Mouse (Mus musculus): Measurements from ENCODE around the gene Gcn1l1. TPM values are rescaled to one million over a fixed set of nuclear protein-coding genes. Genes with fewer than 3 reads are reported as not detected.

The Gcn1l1 gene
- total and polyA plus RNA-seq, 3 experiments: 88.2 to 123 (median 93.8) TPM

GRCm38 (mm10) chr5:115550482-115551005, 14.5 kb upstream of the Gcn1l1 start:
- Histone ChIP-seq H3K27ac (ENCODE audit: control insufficient read depth, low read depth, low read length) (no peak overlapping the region), H3K36me3 (ENCODE audit: control insufficient read depth in 1 of 2, insufficient read depth in 2 of 2, low read length in 2 of 2) (no peaks in the 10 kb centered on the region), H3K9me3 (replicated peaks; ENCODE audit: insufficient read depth, low read length) (no peaks in the 10 kb centered on the region), H3K9ac (ENCODE audit: control insufficient read depth, low read depth, low read length, poor library complexity, severe bottlenecking) (no peak overlapping the region), H3K4me3 (ENCODE audit: control insufficient read depth in 1 of 2, insufficient read depth in 1 of 2, low read depth in 2 of 2, low read length in 2 of 2) (no peak overlapping the region), H3K27me3 (ENCODE audit: control insufficient read depth in 1 of 2, insufficient read depth in 2 of 2, low read length in 2 of 2) (no peaks in the 10 kb centered on the region), H3K4me1 (ENCODE audit: control insufficient read depth in 1 of 2, insufficient read depth in 2 of 2, low read length in 2 of 2) (no peaks in the 10 kb centered on the region; a peak in 1 of 4 replicates), H3K79me2 (ENCODE audit: control insufficient read depth, insufficient read depth, low read length, poor library complexity) (no peaks in the 10 kb centered on the region)
- no peak for TF ChIP-seq E2F4 (IDR thresholded peaks at IDR 0.05; ENCODE audit: borderline replicate concordance, low read depth, low read length)
- no peak for TF ChIP-seq TBP (IDR thresholded peaks at IDR 0.05; ENCODE audit: low read depth, low read length)
- no peak for TF ChIP-seq RCOR1 (IDR thresholded peaks at IDR 0.05; ENCODE audit: low read depth, low read length)
- no peak for TF ChIP-seq ZC3H11A (IDR thresholded peaks at IDR 0.05; ENCODE audit: low read depth, low read length)
- TF ChIP-seq MAX (IDR thresholded peaks at IDR 0.05; ENCODE audit: low read length): no peak
- no peak for TF ChIP-seq MEF2A (IDR thresholded peaks at IDR 0.05; ENCODE audit: extremely low read depth, insufficient replicate concordance, low read depth, low read length, poor library complexity, severe bottlenecking)
- TF ChIP-seq CTCF (IDR thresholded peaks at IDR 0.05 in 2 of 3, conservative IDR thresholded peaks at IDR 0.05 in 1 of 3; ENCODE audit: control insufficient read depth in 1 of 3, insufficient read depth in 1 of 3, low read depth in 2 of 3, low read length in 3 of 3, poor library complexity in 1 of 3, severe bottlenecking in 1 of 3): no peak
- no peak for TF ChIP-seq MAZ (IDR thresholded peaks at IDR 0.05; ENCODE audit: low read depth, low read length)
- TF ChIP-seq NELFE (IDR thresholded peaks at IDR 0.05; ENCODE audit: low read depth, low read length): no peak
- TF ChIP-seq MAFK (IDR thresholded peaks at IDR 0.05; ENCODE audit: borderline replicate concordance, low read depth, low read length): no peak
- TF ChIP-seq ETS1 (IDR thresholded peaks at IDR 0.05; ENCODE audit: low read depth, low read length): no peak
- no peak for DNase-seq (ENCODE audit: low read depth, low spot score)

- Histone ChIP-seq H3K9ac (ENCODE audit: control insufficient read depth, low read depth, low read length, poor library complexity, severe bottlenecking) (no peak overlapping the region), H3K27ac (ENCODE audit: control insufficient read depth, low read depth, low read length) (no peak overlapping the region), H3K4me3 (ENCODE audit: control insufficient read depth in 1 of 2, insufficient read depth in 1 of 2, low read depth in 2 of 2, low read length in 2 of 2) (no peak overlapping the region), H3K36me3 (ENCODE audit: control insufficient read depth in 1 of 2, insufficient read depth in 2 of 2, low read length in 2 of 2) (no peaks in the 10 kb centered on the region), H3K79me2 (ENCODE audit: control insufficient read depth, insufficient read depth, low read length, poor library complexity) (no peaks in the 10 kb centered on the region), H3K4me1 (ENCODE audit: control insufficient read depth in 1 of 2, insufficient read depth in 2 of 2, low read length in 2 of 2) (peaks cover 0 to 3% of the 10 kb centered on the region in 2 experiments; a peak in 1 of 4 replicates), H3K9me3 (replicated peaks; ENCODE audit: insufficient read depth, low read length) (no peaks in the 10 kb centered on the region), H3K27me3 (ENCODE audit: control insufficient read depth in 1 of 2, insufficient read depth in 2 of 2, low read length in 2 of 2) (no peaks in the 10 kb centered on the region)
- DNase-seq (ENCODE audit: low read depth, low spot score): no peak
- no peak for TF ChIP-seq SMC3 (IDR thresholded peaks at IDR 0.05; ENCODE audit: low read depth, low read length)
- no peak for TF ChIP-seq KAT2A (conservative IDR thresholded peaks at IDR 0.05; ENCODE audit: low read depth, low read length)
- TF ChIP-seq TAL1 (IDR thresholded peaks at IDR 0.05; ENCODE audit: low read length): no peak
- no peak for TF ChIP-seq MAFK (IDR thresholded peaks at IDR 0.05; ENCODE audit: borderline replicate concordance, low read depth, low read length)
- TF ChIP-seq USF1 (IDR thresholded peaks at IDR 0.05; ENCODE audit: low read depth, low read length): no peak
- TF ChIP-seq ZNF384 (IDR thresholded peaks at IDR 0.05; ENCODE audit: low read depth, low read length): no peak
Observed at GRCm38 (mm10) chr5:115551386-115551785, 13.7 kb upstream of the Gcn1l1 start.
